25 mouse cellular contexts compared by ENCODE assay signal in genomic region chr4:88926637-88927036, GRCm38 (mm10). TPM values are rescaled to one million over a fixed set of nuclear protein-coding genes. Genes with fewer than 3 reads are reported as not detected.
DNase-seq lines count a peak whose midpoint lies in the region; ATAC-seq and TF ChIP-seq lines count a peak whose summit lies in the region.
"Had no signal": no experiment of that assay in that cellular context is flagged by ENCODE, and none has a peak within 500 bp of the region (broad histone marks: within the 10 kb centered on the region; RNA-seq: fewer than 3 reads in every experiment).

No protein-coding gene starts in this region.

- no peak for TF ChIP-seq EP300 in liver, postnatal 0 days (IDR thresholded peaks at IDR 0.05; ENCODE audit: low read depth)

- H3K9ac ChIP-seq in liver, embryonic 16.5 days (ENCODE audit: low read depth, low read length), result no peak overlapping the region
- H3K9ac ChIP-seq in liver, postnatal 0 days (replicated peaks), result no peak overlapping the region
- no peak overlapping the region for H3K9ac ChIP-seq in lung, embryonic 15.5 days
- H3K9ac ChIP-seq in forebrain, embryonic 16.5 days (replicated peaks; ENCODE audit: low read depth, low read length), result no peak overlapping the region
- H3K9ac ChIP-seq: hindbrain, embryonic 13.5 days; limb, embryonic 15.5 days; midbrain, embryonic 13.5 days; neural tube, embryonic 12.5 days had no signal

- H3K9me3 ChIP-seq in liver, embryonic 16.5 days (replicated peaks; ENCODE audit: control insufficient read depth, low read length), result peaks cover 2% of the 10 kb centered on the region; the same call in 1 of the 2 replicates
- no peaks in the 10 kb centered on the region for H3K9me3 ChIP-seq in liver, postnatal 0 days (ENCODE audit: low read length)
- H3K9me3 ChIP-seq in lung, embryonic 15.5 days, result no peaks in the 10 kb centered on the region
- no peaks in the 10 kb centered on the region for H3K9me3 ChIP-seq in forebrain, embryonic 16.5 days (ENCODE audit: control insufficient read depth, low read length)
- H3K9me3 ChIP-seq: hindbrain, embryonic 13.5 days; limb, embryonic 15.5 days had no signal

- TF ChIP-seq POLR2A in kidney, adult 2 months (IDR thresholded peaks at IDR 0.05; ENCODE audit: low read depth, low read length), result no peak

- 93% methylated on average over 1 of the region's 1 CpGs for WGBS in kidney, adult 2 months
- 86% methylated on average over 1 of the region's 1 CpGs for WGBS in liver, embryonic 16.5 days (ENCODE audit: insufficient replicate concordance)
- WGBS in liver, postnatal 0 days (ENCODE audit: insufficient replicate concordance), result 100% methylated on average over 1 of the region's 1 CpGs
- WGBS in lung, embryonic 15.5 days, result 88% methylated on average over 1 of the region's 1 CpGs
- 87% methylated on average over 1 of the region's 1 CpGs for WGBS in forebrain, embryonic 16.5 days

- DNase-seq in kidney, adult 2 months, result peak; percentile 21
- DNase-seq in kidney, postnatal 10 days, result no peak
- no peak for DNase-seq in liver, postnatal 0 days
- peak; percentile 32 to 33 for DNase-seq in lung, postnatal 4 days
- DNase-seq in left cerebral cortex, adult 2 months (ENCODE audit: extremely low spot score in 1 of 2, low spot score in 2 of 2), result no peak
- DNase-seq: B cell, adult 2 months; cerebellum, adult 2 months; cerebellum, postnatal 36 days; gastrocnemius, postnatal 36 days; right cerebral cortex, adult 18-20 months; thymus, postnatal 14 days had no signal

- no peak overlapping the region for H3K27ac ChIP-seq in kidney, adult 2 months (ENCODE audit: insufficient read depth, low read depth, low read length)
- no peak overlapping the region for H3K27ac ChIP-seq in liver, embryonic 16.5 days (ENCODE audit: low read length)
- H3K27ac ChIP-seq in liver, postnatal 0 days (ENCODE audit: low read depth), result no peak overlapping the region
- H3K27ac ChIP-seq in lung, embryonic 15.5 days, result 0 out of 2 replicates have a peak overlapping the region, but pooled peaks have one; percentile 1
- no peak overlapping the region for H3K27ac ChIP-seq in forebrain, embryonic 16.5 days (ENCODE audit: low read length)
- H3K27ac ChIP-seq in left cerebral cortex, adult 2 months, result no peak overlapping the region
- H3K27ac ChIP-seq: hindbrain, embryonic 13.5 days; limb, embryonic 15.5 days; midbrain, embryonic 13.5 days; neural tube, embryonic 12.5 days had no signal

- no peak for TF ChIP-seq CTCF in kidney, adult 2 months (conservative IDR thresholded peaks at IDR 0.05; ENCODE audit: insufficient read depth, insufficient read length, low read depth, low read length)
- no peak for TF ChIP-seq CTCF in liver, postnatal 0 days (IDR thresholded peaks at IDR 0.05; ENCODE audit: low read depth)
- TF ChIP-seq CTCF in left cerebral cortex, adult 2 months (IDR thresholded peaks at IDR 0.05), result no peak

- 0 out of 2 replicates have a peak, but pooled peaks have one; percentile 24 for ATAC-seq in liver, embryonic 16.5 days (ENCODE audit: low read depth)
- ATAC-seq in liver, postnatal 0 days, result no peak
- no peak for ATAC-seq in lung, embryonic 15.5 days (ENCODE audit: borderline replicate concordance, extremely low read depth, low FRiP score, low TSS enrichment)
- no peak for ATAC-seq in forebrain, embryonic 16.5 days
- ATAC-seq: forebrain, embryonic 14.5 days; inflammation-experienced regulatory T-cells, adult 6 months; midbrain, embryonic 13.5 days had no signal

- no peaks in the 10 kb centered on the region for H3K4me1 ChIP-seq in kidney, adult 2 months (ENCODE audit: control insufficient read depth, insufficient read depth, low read length)
- H3K4me1 ChIP-seq in liver, embryonic 16.5 days (ENCODE audit: control insufficient read depth, low read depth, low read length), result no peaks in the 10 kb centered on the region
- H3K4me1 ChIP-seq in liver, postnatal 0 days (ENCODE audit: insufficient read depth), result peaks cover 7% of the 10 kb centered on the region
- peaks cover 6% of the 10 kb centered on the region; the same call in 1 of the 2 replicates for H3K4me1 ChIP-seq in lung, embryonic 15.5 days
- no peaks in the 10 kb centered on the region for H3K4me1 ChIP-seq in forebrain, embryonic 16.5 days (replicated peaks; ENCODE audit: control insufficient read depth, insufficient read depth, low read length)
- H3K4me1 ChIP-seq: hindbrain, embryonic 13.5 days; midbrain, embryonic 13.5 days; neural tube, embryonic 12.5 days had no signal

- H3K36me3 ChIP-seq in kidney, adult 2 months (ENCODE audit: control insufficient read depth, insufficient read depth, low read length), result no peaks in the 10 kb centered on the region
- peaks cover 7% of the 10 kb centered on the region for H3K36me3 ChIP-seq in liver, embryonic 16.5 days (ENCODE audit: control insufficient read depth, insufficient read depth)
- no peaks in the 10 kb centered on the region; the same call in 1 of the 2 replicates for H3K36me3 ChIP-seq in liver, postnatal 0 days (replicated peaks; ENCODE audit: insufficient read depth, low read length)
- no peaks in the 10 kb centered on the region for H3K36me3 ChIP-seq in lung, embryonic 15.5 days
- H3K36me3 ChIP-seq in forebrain, embryonic 16.5 days (ENCODE audit: control insufficient read depth, insufficient read depth), result no peaks in the 10 kb centered on the region
- H3K36me3 ChIP-seq: hindbrain, embryonic 13.5 days; limb, embryonic 15.5 days; midbrain, embryonic 13.5 days; neural tube, embryonic 12.5 days had no signal

- no peaks in the 10 kb centered on the region; the same call in 1 of the 2 replicates for H3K27me3 ChIP-seq in kidney, adult 2 months (replicated peaks; ENCODE audit: control insufficient read depth, insufficient read depth, low read length)
- H3K27me3 ChIP-seq in liver, embryonic 16.5 days (ENCODE audit: control insufficient read depth, insufficient read depth, low read depth, low read length), result no peaks in the 10 kb centered on the region
- H3K27me3 ChIP-seq in liver, postnatal 0 days (ENCODE audit: insufficient read depth, low read length), result no peaks in the 10 kb centered on the region
- no peaks in the 10 kb centered on the region for H3K27me3 ChIP-seq in lung, embryonic 15.5 days
- H3K27me3 ChIP-seq in forebrain, embryonic 16.5 days (replicated peaks; ENCODE audit: control insufficient read depth, insufficient read depth, low read length), result no peaks in the 10 kb centered on the region
- H3K27me3 ChIP-seq: hindbrain, embryonic 13.5 days; limb, embryonic 15.5 days; midbrain, embryonic 13.5 days; neural tube, embryonic 12.5 days had no signal

- no peak overlapping the region for H3K4me3 ChIP-seq in kidney, adult 2 months (ENCODE audit: insufficient read depth, low read depth, low read length)
- no peak overlapping the region for H3K4me3 ChIP-seq in liver, embryonic 16.5 days (ENCODE audit: low read depth, low read length)
- no peak overlapping the region for H3K4me3 ChIP-seq in liver, postnatal 0 days (ENCODE audit: low read depth, low read length)
- no peak overlapping the region for H3K4me3 ChIP-seq in lung, embryonic 15.5 days
- H3K4me3 ChIP-seq in forebrain, embryonic 16.5 days (replicated peaks; ENCODE audit: low read length), result no peak overlapping the region
- H3K4me3 ChIP-seq in left cerebral cortex, adult 2 months, result no peak overlapping the region
- H3K4me3 ChIP-seq: erythroblast, embryonic 14.5 days; hindbrain, embryonic 13.5 days; limb, embryonic 15.5 days; midbrain, embryonic 13.5 days; neural tube, embryonic 12.5 days had no signal

- H3K4me2 ChIP-seq in liver, embryonic 16.5 days (ENCODE audit: low read depth, low read length), result no peak overlapping the region
- no peak overlapping the region for H3K4me2 ChIP-seq in liver, postnatal 0 days (ENCODE audit: low read depth, low read length)
- no peak overlapping the region for H3K4me2 ChIP-seq in lung, embryonic 15.5 days
- no peak overlapping the region for H3K4me2 ChIP-seq in forebrain, embryonic 16.5 days (ENCODE audit: low read length)
- H3K4me2 ChIP-seq: hindbrain, embryonic 13.5 days; limb, embryonic 15.5 days; midbrain, embryonic 13.5 days; neural tube, embryonic 12.5 days had no signal

- intact Hi-C loops in left cerebral cortex, adult 2 months (cut with DNase I), result no loop called here

RNA-seq across cellular contexts. Expression of gene Ifne, which starts 46.6 kb away (rescaled TPM):
- not detected in 2 replicates for polyA plus RNA-seq in kidney, adult 2 months (2012; rRNA removed)
- not detected in 2 replicates for polyA plus RNA-seq in liver, embryonic 16.5 days (2015; fragmentation: Nextera tagmentation; extraction: Ambion mirVana)
- not detected in 2 replicates for polyA plus RNA-seq in liver, postnatal 0 days (2015; fragmentation: Nextera tagmentation; extraction: Ambion mirVana)
- not detected in 2 replicates for polyA plus RNA-seq in lung, embryonic 15.5 days (2015; fragmentation: Nextera tagmentation; extraction: Ambion mirVana)
- not detected in 2 replicates for polyA plus RNA-seq in forebrain, embryonic 16.5 days (2015; fragmentation: Nextera tagmentation; extraction: Ambion mirVana)
- total RNA-seq in left cerebral cortex, adult 2 months (2021), result not detected
- total RNA-seq: adrenal gland, adult 18-20 months; gastrocnemius, postnatal 36 days; heart, postnatal 25 days; left cerebral cortex, postnatal 36 days; megakaryocyte, adult 5-6 weeks had no signal
- polyA plus RNA-seq: cerebellum, adult 2 months; erythroblast, embryonic 14.5 days; forebrain, embryonic 14.5 days; hindbrain, embryonic 13.5 days; inflammation-experienced regulatory T-cells, adult 6 months; limb, embryonic 15.5 days; midbrain, embryonic 13.5 days; neural tube, embryonic 12.5 days had no signal

Comparison
In these comparisons a context has a peak if more than half of its experiments do, and no peak if none do; other contexts are left out.
1. DNase-seq: peak in kidney, adult 2 months (single experiment) and lung, postnatal 4 days (2 of 2); none in kidney, postnatal 10 days (single experiment), liver, postnatal 0 days (single experiment) and left cerebral cortex, adult 2 months (0 of 2).